Mouse (Mus musculus): ENCODE measurements around the gene Ptgdr2. TPM values are rescaled to one million over a fixed set of nuclear protein-coding genes. Genes with fewer than 3 reads are reported as not detected.

The Ptgdr2 gene
- under 1 TPM; 0.21 to 0.34 TPM for total RNA-seq (2021)

GRCm38 (mm10) chr19:10937110-10937563, at the start of gene Ptgdr2:
Gene Ptgdr2 (plus strand): TSS chr19:10937160.
- no peak for DNase-seq (ENCODE audit: extremely low spot score in 1 of 2, low spot score in 2 of 2)
- intact Hi-C loops (cut with DNase I) = no loop called here

- no peak for DNase-seq (ENCODE audit: extremely low spot score in 1 of 2, low spot score in 2 of 2)
- intact Hi-C loops (cut with DNase I) = no loop called here
Observed at GRCm38 (mm10) chr19:10892201-10892600, 44.8 kb upstream of the Ptgdr2 start.

GRCm38 (mm10) chr19:10895016-10895528, 41.9 kb upstream of the Ptgdr2 start, which contains the start of gene Prpf19:
Gene Prpf19 (plus strand): TSS chr19:10895231.
- DNase-seq (ENCODE audit: extremely low spot score in 1 of 2, low spot score in 2 of 2) = peak; percentile 97 to 98
- intact Hi-C loops (cut with DNase I) = loop anchor here (5.0 kb wide), 1 partner anchor 52 kb away; the partner anchor contains the start of gene Ccdc86

GRCm38 (mm10) chr19:10895708-10896107, 41.3 kb upstream of the Ptgdr2 start:
- no peak for DNase-seq (ENCODE audit: extremely low spot score in 1 of 2, low spot score in 2 of 2)
- intact Hi-C loops (cut with DNase I) = loop anchor here (5.0 kb wide), 1 partner anchor 52 kb away; the partner anchor contains the start of gene Ccdc86

- intact Hi-C loops (cut with DNase I) = loop anchor here (5.0 kb wide), 1 partner anchor 50 kb away; the partner anchor contains the start of gene Ccdc86
- DNase-seq (ENCODE audit: extremely low spot score in 1 of 2, low spot score in 2 of 2) = no peak
Observed at GRCm38 (mm10) chr19:10896849-10897248, 40.1 kb upstream of the Ptgdr2 start.

- intact Hi-C loops (cut with DNase I) = loop anchor here (5.0 kb wide), 1 partner anchor 50 kb away; the partner anchor contains the start of gene Ccdc86
- no peak for DNase-seq (ENCODE audit: extremely low spot score in 1 of 2, low spot score in 2 of 2)
Observed at GRCm38 (mm10) chr19:10897491-10897890, 39.5 kb upstream of the Ptgdr2 start.

GRCm38 (mm10) chr19:10900315-10900714, 36.6 kb upstream of the Ptgdr2 start:
- DNase-seq (ENCODE audit: extremely low spot score in 1 of 2, low spot score in 2 of 2) = peak in 1 of 2 experiments; percentile 56
- intact Hi-C loops (cut with DNase I) = no loop called here

- intact Hi-C loops (cut with DNase I) = no loop called here
- no peak for DNase-seq (ENCODE audit: extremely low spot score in 1 of 2, low spot score in 2 of 2)
Observed at GRCm38 (mm10) chr19:10901046-10901445, 35.9 kb upstream of the Ptgdr2 start.

- DNase-seq (ENCODE audit: extremely low spot score in 1 of 2, low spot score in 2 of 2) = no peak
Observed at GRCm38 (mm10) chr19:10904512-10904911, 32.4 kb upstream of the Ptgdr2 start.

GRCm38 (mm10) chr19:10904927-10905727, 31.8 kb upstream of the Ptgdr2 start:
- DNase-seq (ENCODE audit: extremely low spot score in 1 of 2, low spot score in 2 of 2) = peak in 1 of 2 experiments; percentile 82
- intact Hi-C loops (cut with DNase I) = no loop called here

More at GRCm38 (mm10) chr19:10904512-10904911, 32.4 kb upstream of the Ptgdr2 start:
- intact Hi-C loops (cut with DNase I) = no loop called here

- DNase-seq (ENCODE audit: extremely low spot score in 1 of 2, low spot score in 2 of 2) = no peak
- intact Hi-C loops (cut with DNase I) = no loop called here
Observed at GRCm38 (mm10) chr19:10905728-10906000, 31.3 kb upstream of the Ptgdr2 start.

GRCm38 (mm10) chr19:10907891-10908290, 29.1 kb upstream of the Ptgdr2 start:
- peak; percentile 46 to 57 for DNase-seq (ENCODE audit: extremely low spot score in 1 of 2, low spot score in 2 of 2)
- intact Hi-C loops (cut with DNase I) = no loop called here

- intact Hi-C loops (cut with DNase I) = no loop called here
- peak in 1 of 2 experiments; percentile 41 for DNase-seq (ENCODE audit: extremely low spot score in 1 of 2, low spot score in 2 of 2)
Observed at GRCm38 (mm10) chr19:10909087-10909721, 27.8 kb upstream of the Ptgdr2 start.

GRCm38 (mm10) chr19:10914291-10914690, 22.7 kb upstream of the Ptgdr2 start:
- intact Hi-C loops (cut with DNase I) = no loop called here
- DNase-seq (ENCODE audit: extremely low spot score in 1 of 2, low spot score in 2 of 2) = no peak

- intact Hi-C loops (cut with DNase I) = no loop called here
Observed at GRCm38 (mm10) chr19:10914870-10915269, 22.1 kb upstream of the Ptgdr2 start.

GRCm38 (mm10) chr19:10916506-10916905, 20.5 kb upstream of the Ptgdr2 start:
- intact Hi-C loops (cut with DNase I) = no loop called here
- DNase-seq (ENCODE audit: extremely low spot score in 1 of 2, low spot score in 2 of 2) = no peak

More at GRCm38 (mm10) chr19:10914870-10915269, 22.1 kb upstream of the Ptgdr2 start:
- DNase-seq (ENCODE audit: extremely low spot score in 1 of 2, low spot score in 2 of 2) = no peak

GRCm38 (mm10) chr19:10918321-10918991, 18.5 kb upstream of the Ptgdr2 start:
- intact Hi-C loops (cut with DNase I) = no loop called here

GRCm38 (mm10) chr19:10920532-10920931, 16.4 kb upstream of the Ptgdr2 start, which contains the start of gene Zp1:
Gene Zp1 (minus strand): TSS chr19:10920632.
- no peak for DNase-seq (ENCODE audit: extremely low spot score in 1 of 2, low spot score in 2 of 2)
- intact Hi-C loops (cut with DNase I) = no loop called here

More at GRCm38 (mm10) chr19:10918321-10918991, 18.5 kb upstream of the Ptgdr2 start:
- DNase-seq (ENCODE audit: extremely low spot score in 1 of 2, low spot score in 2 of 2) = no peak

- intact Hi-C loops (cut with DNase I) = no loop called here
- DNase-seq (ENCODE audit: extremely low spot score in 1 of 2, low spot score in 2 of 2) = no peak
Observed at GRCm38 (mm10) chr19:10921058-10921457, 15.9 kb upstream of the Ptgdr2 start.

Measured in left cerebral cortex, postnatal 10 days (tissue).